Mouse (Mus musculus) heart, adult 2 months (tissue): Measurements from ENCODE around the gene Cdyl. TPM values are rescaled to one million over a fixed set of nuclear protein-coding genes. Genes with fewer than 3 reads are reported as not detected.

Experiments used
- DNase-seq, 2 experiments: peaks; one replicate each; pipeline ENCODE4 v3.0.0; 2021
- H3K27ac ChIP-seq: fragments of 200-600 bp; 2 replicates; pipeline ENCODE4 v1.8.1; 2022
- H3K27me3 ChIP-seq: fragments of 200-500 bp; 2 replicates; pipeline ENCODE4 v1.6.1; 2012; ENCODE audit warnings: mild to moderate bottlenecking, low read length, inconsistent platforms, mixed read lengths; ENCODE audit not compliant: control insufficient read depth, insufficient read depth
- H3K36me3 ChIP-seq: fragments of 200-500 bp; 2 replicates; pipeline ENCODE4 v1.6.1; 2012; ENCODE audit warnings: low read length, inconsistent platforms; ENCODE audit not compliant: control insufficient read depth, insufficient read depth
- H3K4me1 ChIP-seq: fragments of 200-500 bp; 2 replicates; pipeline ENCODE4 v1.6.1; 2011; ENCODE audit warnings: low read length; ENCODE audit not compliant: control insufficient read depth, insufficient read depth
- H3K4me3 ChIP-seq: fragments of 200-600 bp; 2 replicates; pipeline ENCODE4 v1.8.1; 2022
- H3K79me2 ChIP-seq: fragments of 200-500 bp; replicated peaks from 2 replicates; pipeline ENCODE4 v1.6.1; 2012; ENCODE audit warnings: mild to moderate bottlenecking, inconsistent platforms, low read length, moderate library complexity, mixed read lengths; ENCODE audit not compliant: control insufficient read depth, insufficient read depth
- H3K9ac ChIP-seq: fragments of 200-500 bp; 2 replicates; pipeline ENCODE4 v1.6.1; 2012; ENCODE audit warnings: low read depth, mild to moderate bottlenecking, control low read depth, inconsistent platforms, low read length, mixed read lengths
- CTCF ChIP-seq: fragments of 200-600 bp; IDR thresholded peaks from 2 replicates; pipeline ENCODE4 v1.8.1; 2022; ENCODE audit warnings: antibody characterized with exemption, mild to moderate bottlenecking, moderate library complexity
- EP300 ChIP-seq: fragments of 200-500 bp; IDR thresholded peaks from 2 replicates; pipeline ENCODE4 v1.6.1; 2011; ENCODE audit warnings: low read depth, low read length, control low read depth; ENCODE audit not compliant: insufficient read depth
- POLR2A ChIP-seq: fragments of 200-500 bp; IDR thresholded peaks from 2 replicates; pipeline ENCODE4 v1.6.1; 2011; ENCODE audit warnings: mild to moderate bottlenecking, low read depth, low read length, control low read depth; ENCODE audit not compliant: insufficient read depth
- WGBS: fragments of 180-500 bp; shearing (Covaris S2); methylation state at CpG from one replicate; pipeline ENCODE4 v1.1.7; 2018; 5-methylcytosine and 5-hydroxymethylcytosine counted together
- intact Hi-C: fragments of 180-260 bp; cut with DNase I; formaldehyde crosslinking; loops from one replicate; pipeline ENCODE4 v1.15.1; 2025
- polyA plus RNA-seq: library from polyadenylated mRNA; depleted of rRNA; stranded (reverse); fragments of >200 nt; gene quantifications from 2 replicates; pipeline ENCODE4 v1.2.3, GENCODE M21; 2012
- total RNA-seq, 2 experiments: library from RNA; stranded (reverse); gene quantifications; 2 replicates each; pipeline ENCODE4 v1.2.3; 2021

Gene Cdyl
- total and polyA plus RNA-seq, 3 experiments = 3.1 to 11.2 (median 8.4) TPM

GRCm38 (mm10) chr13:35811361-35812190 is 151.9 kb downstream of the Cdyl start:
- Histone ChIP-seq H3K4me3 (no peak overlapping the region), H3K4me1 (peaks cover 8% of the 10 kb centered on the region), H3K36me3 (no peaks in the 10 kb centered on the region), H3K27me3 (no peaks in the 10 kb centered on the region), H3K79me2 (peaks cover 1% of the 10 kb centered on the region; the same call in 1 of the 2 replicates), H3K27ac (no peak overlapping the region), H3K9ac (no peak overlapping the region)
- intact Hi-C loops = no loop called here
- TF ChIP-seq CTCF = no peak
- TF ChIP-seq POLR2A = no peak
- TF ChIP-seq EP300 = no peak
- 58% methylated on average over 11 of the region's 11 CpGs for WGBS
- DNase-seq = no peak

GRCm38 (mm10) chr13:35812191-35812440 is 152.5 kb downstream of the Cdyl start:
- Histone ChIP-seq H3K79me2 (peaks cover 1% of the 10 kb centered on the region; the same call in 1 of the 2 replicates), H3K27ac (no peak overlapping the region), H3K4me3 (no peak overlapping the region), H3K36me3 (no peaks in the 10 kb centered on the region), H3K27me3 (no peaks in the 10 kb centered on the region), H3K4me1 (peaks cover 8% of the 10 kb centered on the region), H3K9ac (no peak overlapping the region)
- intact Hi-C loops = no loop called here
- 62% methylated on average over 6 of the region's 6 CpGs for WGBS
- TF ChIP-seq POLR2A (no peak), EP300 (no peak), CTCF (no peak)
- DNase-seq = no peak

- intact Hi-C loops = no loop called here
- Histone ChIP-seq H3K27me3 (no peaks in the 10 kb centered on the region), H3K27ac (no peak overlapping the region), H3K79me2 (peaks cover 1% of the 10 kb centered on the region; the same call in 1 of the 2 replicates), H3K4me1 (peaks cover 11% of the 10 kb centered on the region), H3K9ac (no peak overlapping the region), H3K36me3 (peaks cover 11% of the 10 kb centered on the region), H3K4me3 (no peak overlapping the region)
- WGBS = 88% methylated on average over 7 of the region's 7 CpGs
- DNase-seq = no peak
- TF ChIP-seq EP300 (no peak), CTCF (no peak), POLR2A (no peak)
Observed at GRCm38 (mm10) chr13:35813348-35814127, 153.9 kb downstream of the Cdyl start.

GRCm38 (mm10) chr13:35815205-35815726 is 155.6 kb downstream of the Cdyl start:
- WGBS = 86% methylated on average over 8 of the region's 8 CpGs
- TF ChIP-seq EP300 (no peak), CTCF (no peak), POLR2A (no peak)
- H3K9ac ChIP-seq = no peak overlapping the region
- intact Hi-C loops = no loop called here
- peaks cover 13% of the 10 kb centered on the region for H3K36me3 ChIP-seq
- no peaks in the 10 kb centered on the region for H3K27me3 ChIP-seq
- no peak overlapping the region for H3K4me3 ChIP-seq
- H3K4me1 ChIP-seq = peaks cover 11% of the 10 kb centered on the region
- no peak overlapping the region for H3K27ac ChIP-seq
- H3K79me2 ChIP-seq = no peaks in the 10 kb centered on the region; the same call in 1 of the 2 replicates
- DNase-seq = no peak

- 44% methylated on average over 16 of the region's 16 CpGs for WGBS
- Histone ChIP-seq H3K4me3 (no peak overlapping the region), H3K36me3 (peaks cover 13% of the 10 kb centered on the region), H3K79me2 (no peaks in the 10 kb centered on the region; the same call in 1 of the 2 replicates), H3K27ac (no peak overlapping the region), H3K9ac (no peak overlapping the region), H3K4me1 (peaks cover 11% of the 10 kb centered on the region), H3K27me3 (no peaks in the 10 kb centered on the region)
- DNase-seq = peak; percentile 41 to 58
- TF ChIP-seq CTCF (no peak), EP300 (no peak), POLR2A (no peak)
- intact Hi-C loops = no loop called here
Observed at GRCm38 (mm10) chr13:35815782-35816368, 156.2 kb downstream of the Cdyl start.

- Histone ChIP-seq H3K9ac (no peak overlapping the region), H3K4me1 (peaks cover 9% of the 10 kb centered on the region), H3K27ac (no peak overlapping the region), H3K4me3 (no peak overlapping the region), H3K79me2 (no peaks in the 10 kb centered on the region; the same call in 1 of the 2 replicates), H3K27me3 (no peaks in the 10 kb centered on the region), H3K36me3 (peaks cover 13% of the 10 kb centered on the region)
- intact Hi-C loops = no loop called here
- 47% methylated on average over 3 of the region's 3 CpGs for WGBS
- TF ChIP-seq POLR2A (no peak), CTCF (no peak), EP300 (no peak)
- no peak for DNase-seq
Observed at GRCm38 (mm10) chr13:35817626-35818025, 158.0 kb downstream of the Cdyl start.
